Mouse (Mus musculus) midbrain, postnatal 0 days (tissue): ENCODE data around the gene Adam12. TPM values are rescaled to one million over a fixed set of nuclear protein-coding genes. Genes with fewer than 3 reads are reported as not detected.
A peak's percentile ranks its signal among the peaks of the same experiment; 100 is the strongest.

Source experiments
- ATAC-seq: fragments of 200-750 bp; cut with Nextera tagmentation; 2 replicates; pipeline ENCODE4 v1.8.0; 2017; ENCODE audit warnings: moderate number of reproducible peaks, mild to moderate bottlenecking, moderate TSS enrichment, moderate library complexity; ENCODE audit not compliant: low FRiP score
- DNase-seq: peaks from one replicate; pipeline ENCODE4 v3.0.0-alpha.2; 2015; ENCODE audit warnings: low spot score
- H3K27ac ChIP-seq: fragments of 300-500 bp; sonication (generic); 2 replicates; pipeline ENCODE4 v1.5.1; 2014; ENCODE audit warnings: low read depth, mild to moderate bottlenecking, low read length, mixed read lengths
- H3K27me3 ChIP-seq: fragments of 300-500 bp; sonication (generic); 2 replicates; pipeline ENCODE4 v1.6.1; 2014; ENCODE audit warnings: low read length, control low read depth, mixed read lengths; ENCODE audit not compliant: insufficient read depth
- H3K36me3 ChIP-seq: fragments of 300-500 bp; sonication (generic); 2 replicates; pipeline ENCODE4 v1.6.1; 2014; ENCODE audit warnings: low read length, control low read depth, mixed read lengths; ENCODE audit not compliant: insufficient read depth
- H3K4me1 ChIP-seq: fragments of 300-500 bp; sonication (generic); 2 replicates; pipeline ENCODE4 v1.6.1; 2014; ENCODE audit warnings: mild to moderate bottlenecking, control low read depth, antibody characterized with exemption, low read length, mixed read lengths; ENCODE audit not compliant: insufficient read depth
- H3K4me2 ChIP-seq: fragments of 300-500 bp; sonication (generic); 2 replicates; pipeline ENCODE4 v1.6.1; 2014; ENCODE audit warnings: low read depth, mild to moderate bottlenecking, low read length, mixed read lengths; ENCODE audit not compliant: poor library complexity, severe bottlenecking
- H3K4me3 ChIP-seq: fragments of 300-500 bp; sonication (generic); 2 replicates; pipeline ENCODE4 v1.5.1; 2014; ENCODE audit warnings: low read depth, mild to moderate bottlenecking, low read length, moderate library complexity
- H3K9ac ChIP-seq: fragments of 300-500 bp; sonication (generic); replicated peaks from 2 replicates; pipeline ENCODE4 v1.6.1; 2014; ENCODE audit warnings: mild to moderate bottlenecking, low read length, moderate library complexity, mixed read lengths; ENCODE audit not compliant: poor library complexity, severe bottlenecking
- H3K9me3 ChIP-seq: fragments of 300-500 bp; sonication (generic); 2 replicates; pipeline ENCODE4 v1.6.1; 2016; ENCODE audit warnings: low read length, control low read depth
- CTCF ChIP-seq: IDR thresholded peaks from 2 replicates; pipeline ENCODE4 v1.5.1; 2016; ENCODE audit warnings: antibody characterized with exemption, mild to moderate bottlenecking
- WGBS: fragments of 180-500 bp; shearing (Covaris S2); extraction: QIAGEN DNeasy Blood & Tissue Kit; methylation state at CpG from one replicate; pipeline ENCODE4 v1.1.7; 2014; 5-methylcytosine and 5-hydroxymethylcytosine counted together
- polyA plus RNA-seq: library from polyadenylated mRNA; unstranded; fragments of >200 nt; fragmentation: Nextera tagmentation; extraction: Ambion mirVana; gene quantifications from 2 replicates; pipeline ENCODE4 v1.2.1, GENCODE M21; 2015
- total RNA-seq: library from RNA; depleted of rRNA; stranded (reverse); fragments of >200 nt; gene quantifications from 2 replicates; pipeline ENCODE4 v1.2.3, GENCODE M21; 2014

Adam12 gene
- total and polyA plus RNA-seq, 2 experiments from 2014 or later, result 3.5 to 12.8 TPM

DNA sequence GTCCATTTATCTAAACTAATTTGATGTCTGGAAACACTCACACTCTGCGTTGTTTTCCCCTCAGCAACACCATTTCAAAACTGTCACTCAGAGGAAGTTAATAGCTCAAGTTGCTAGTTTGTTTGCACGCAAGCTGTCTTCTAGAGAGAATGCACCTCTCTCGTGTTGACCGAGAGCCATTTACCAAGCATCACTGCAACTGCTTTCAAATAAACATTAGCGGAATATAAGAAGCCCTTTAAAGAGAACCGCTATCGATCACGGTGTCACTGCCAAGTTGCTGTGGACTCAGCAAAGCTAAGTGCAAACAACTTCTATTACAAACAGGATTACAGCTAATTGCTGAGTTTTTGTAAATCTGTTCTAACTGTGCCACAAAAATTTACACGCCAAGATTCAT is 87.8 kb downstream of the Adam12 start:
- ATAC-seq (no peak), DNase-seq (no peak)
- no peak for TF ChIP-seq CTCF
- Histone ChIP-seq H3K9ac (no peak overlapping the region), H3K27me3 (no peaks in the 10 kb centered on the region), H3K4me2 (no peak overlapping the region), H3K4me3 (no peak overlapping the region), H3K4me1 (no peaks in the 10 kb centered on the region), H3K9me3 (no peaks in the 10 kb centered on the region), H3K36me3 (no peaks in the 10 kb centered on the region), H3K27ac (no peak overlapping the region)
- 85% methylated on average over 9 of the region's 9 CpGs for WGBS

DNA sequence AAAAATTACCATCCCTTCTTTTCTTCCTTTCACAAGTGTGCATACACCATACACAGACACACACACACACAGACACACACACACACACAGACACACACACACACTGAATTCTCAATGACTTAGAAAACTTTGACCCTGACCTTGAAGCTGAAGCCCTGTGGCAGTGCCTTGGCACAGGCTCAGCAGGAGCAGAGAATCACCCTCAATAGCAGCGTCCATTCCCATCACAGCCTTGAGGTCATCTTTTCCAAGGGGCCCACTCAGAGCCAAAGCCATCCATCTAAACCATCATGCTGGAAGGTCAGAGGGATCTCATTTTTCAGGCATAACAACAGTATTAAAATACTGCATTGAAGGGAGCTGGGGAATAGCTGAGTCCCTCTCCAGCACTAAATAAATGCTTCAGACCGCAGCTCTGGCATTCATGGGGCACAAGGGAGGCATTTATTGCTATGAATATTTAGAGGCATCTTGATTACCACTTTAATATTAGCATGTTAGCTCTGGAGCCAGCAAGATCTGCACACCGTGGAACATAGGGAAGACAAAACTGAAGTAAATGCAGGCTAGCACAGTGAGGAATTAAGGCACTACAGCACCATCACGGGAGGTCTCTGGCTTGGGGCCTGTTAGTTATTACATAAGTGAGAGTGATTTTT is 92.5 kb downstream of the Adam12 start:
- no peaks in the 10 kb centered on the region for H3K4me1 ChIP-seq
- no peak overlapping the region for H3K27ac ChIP-seq
- TF ChIP-seq CTCF, result no peak
- DNase-seq, result peak; percentile 27
- no peaks in the 10 kb centered on the region for H3K36me3 ChIP-seq
- no peak overlapping the region for H3K4me2 ChIP-seq
- ATAC-seq, result no peak
- no peak overlapping the region for H3K4me3 ChIP-seq
- no peak overlapping the region for H3K9ac ChIP-seq
- H3K27me3 ChIP-seq, result no peaks in the 10 kb centered on the region
- 58% methylated on average over 4 of the region's 4 CpGs for WGBS
- H3K9me3 ChIP-seq, result no peaks in the 10 kb centered on the region

DNA sequence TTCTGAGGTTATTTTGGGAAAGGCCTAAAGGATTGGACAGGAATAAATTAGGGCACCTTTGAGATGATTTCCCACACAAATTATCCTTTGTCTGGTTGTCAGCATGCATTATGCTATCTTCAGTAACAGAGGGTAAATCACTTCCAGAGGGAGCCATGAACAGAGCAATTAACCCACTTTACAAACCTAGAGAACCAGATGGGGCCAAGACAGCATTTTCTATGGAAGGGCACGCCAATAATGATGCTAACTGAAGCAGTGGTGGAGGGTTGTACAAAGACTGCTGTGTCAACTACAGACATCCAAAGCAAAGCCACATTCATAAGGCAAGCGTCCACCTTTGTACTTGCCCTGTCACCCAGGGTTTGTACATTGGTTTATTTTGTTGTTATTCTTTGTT is 99.6 kb downstream of the Adam12 start:
- DNase-seq, result peak; percentile 55
- no peaks in the 10 kb centered on the region for H3K4me1 ChIP-seq
- H3K27me3 ChIP-seq, result no peaks in the 10 kb centered on the region
- WGBS, result 39% methylated on average over 2 of the region's 2 CpGs
- H3K4me3 ChIP-seq, result no peak overlapping the region
- H3K27ac ChIP-seq, result no peak overlapping the region
- H3K9ac ChIP-seq, result no peak overlapping the region
- no peak for ATAC-seq
- TF ChIP-seq CTCF, result no peak
- no peak overlapping the region for H3K4me2 ChIP-seq
- H3K36me3 ChIP-seq, result no peaks in the 10 kb centered on the region
- H3K9me3 ChIP-seq, result no peaks in the 10 kb centered on the region

DNA sequence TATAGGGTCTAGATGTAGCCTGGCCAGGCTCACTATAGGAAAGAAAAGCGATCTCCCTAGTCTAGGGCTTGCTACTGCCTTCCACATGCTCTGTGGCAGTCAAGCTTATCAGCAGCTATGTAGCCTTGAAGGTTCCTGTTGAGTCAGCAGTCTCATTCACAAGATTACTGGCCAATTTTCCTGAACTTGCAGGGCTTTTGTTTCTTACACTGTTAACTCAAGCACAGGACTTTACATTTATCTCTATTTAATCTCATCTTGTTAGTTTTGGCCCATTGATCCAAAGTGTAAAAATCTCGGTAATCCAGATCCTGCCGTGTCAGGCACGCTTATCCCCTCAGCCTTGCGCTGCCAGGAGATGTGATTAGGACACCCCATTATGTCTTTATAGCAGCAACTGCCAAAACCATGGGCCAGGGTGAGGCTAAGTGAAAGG is 103.8 kb downstream of the Adam12 start:
- 56% methylated on average over 5 of the region's 5 CpGs for WGBS
- TF ChIP-seq CTCF, result no peak
- no peak overlapping the region for H3K9ac ChIP-seq
- ATAC-seq, result no peak
- H3K36me3 ChIP-seq, result no peaks in the 10 kb centered on the region
- no peak overlapping the region for H3K4me2 ChIP-seq
- H3K4me3 ChIP-seq, result no peak overlapping the region
- H3K27ac ChIP-seq, result no peak overlapping the region
- no peaks in the 10 kb centered on the region for H3K27me3 ChIP-seq
- H3K9me3 ChIP-seq, result no peaks in the 10 kb centered on the region
- no peaks in the 10 kb centered on the region for H3K4me1 ChIP-seq
- peak; percentile 56 for DNase-seq

DNA sequence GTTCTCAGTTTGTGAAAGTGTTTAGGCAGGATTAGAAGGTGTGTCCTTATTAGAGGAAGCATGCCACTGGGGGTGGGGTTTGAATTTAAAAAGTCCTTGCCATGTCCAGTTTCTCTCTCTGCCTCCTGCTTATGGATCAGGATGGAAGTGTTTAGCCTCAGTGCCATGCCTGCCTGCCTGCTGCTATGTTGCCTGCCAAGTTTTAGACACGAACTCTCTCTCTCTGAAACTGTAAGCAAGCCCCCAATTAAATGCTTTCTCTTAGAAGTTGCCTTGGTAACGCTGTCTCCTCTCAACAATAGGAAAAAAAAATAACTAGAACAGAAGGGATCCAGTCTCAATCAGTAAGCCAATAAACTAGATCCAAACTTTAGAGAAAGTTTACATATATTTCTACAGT is 110.5 kb downstream of the Adam12 start:
- H3K27ac ChIP-seq, result no peak overlapping the region
- 29% methylated on average over 2 of the region's 2 CpGs for WGBS
- no peaks in the 10 kb centered on the region for H3K4me1 ChIP-seq
- no peak overlapping the region for H3K9ac ChIP-seq
- TF ChIP-seq CTCF, result no peak
- peak; percentile 31 for DNase-seq
- no peak for ATAC-seq
- no peaks in the 10 kb centered on the region for H3K27me3 ChIP-seq
- H3K36me3 ChIP-seq, result no peaks in the 10 kb centered on the region
- no peak overlapping the region for H3K4me2 ChIP-seq
- no peak overlapping the region for H3K4me3 ChIP-seq
- H3K9me3 ChIP-seq, result no peaks in the 10 kb centered on the region

DNA sequence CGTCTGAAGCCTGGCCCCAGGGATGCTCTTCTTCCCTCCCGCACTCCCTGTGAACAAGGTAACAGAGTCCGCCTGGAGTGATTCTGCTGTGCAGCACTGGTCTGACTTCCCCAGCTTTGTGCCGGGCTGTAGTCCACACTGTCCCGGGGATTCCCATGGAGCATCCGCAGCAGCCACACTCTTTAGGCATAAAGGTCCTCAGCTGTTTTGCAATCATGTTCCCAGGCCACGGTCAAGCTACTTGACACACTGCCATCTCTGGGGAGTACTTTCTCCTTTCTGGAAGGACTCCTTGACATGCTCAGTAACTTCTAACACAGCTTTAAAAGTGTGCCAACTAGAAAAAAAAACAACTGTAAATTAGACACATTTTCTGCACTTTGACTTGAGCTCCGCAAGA is 116.5 kb downstream of the Adam12 start:
- Histone ChIP-seq H3K9me3 (no peaks in the 10 kb centered on the region), H3K4me1 (no peaks in the 10 kb centered on the region), H3K27me3 (no peaks in the 10 kb centered on the region), H3K36me3 (no peaks in the 10 kb centered on the region), H3K9ac (no peak overlapping the region), H3K4me2 (no peak overlapping the region), H3K4me3 (no peak overlapping the region), H3K27ac (no peak overlapping the region)
- no peak for TF ChIP-seq CTCF
- no peak for ATAC-seq
- WGBS, result 80% methylated on average over 8 of the region's 8 CpGs
- no peak for DNase-seq
